In the genomic region with DNA sequence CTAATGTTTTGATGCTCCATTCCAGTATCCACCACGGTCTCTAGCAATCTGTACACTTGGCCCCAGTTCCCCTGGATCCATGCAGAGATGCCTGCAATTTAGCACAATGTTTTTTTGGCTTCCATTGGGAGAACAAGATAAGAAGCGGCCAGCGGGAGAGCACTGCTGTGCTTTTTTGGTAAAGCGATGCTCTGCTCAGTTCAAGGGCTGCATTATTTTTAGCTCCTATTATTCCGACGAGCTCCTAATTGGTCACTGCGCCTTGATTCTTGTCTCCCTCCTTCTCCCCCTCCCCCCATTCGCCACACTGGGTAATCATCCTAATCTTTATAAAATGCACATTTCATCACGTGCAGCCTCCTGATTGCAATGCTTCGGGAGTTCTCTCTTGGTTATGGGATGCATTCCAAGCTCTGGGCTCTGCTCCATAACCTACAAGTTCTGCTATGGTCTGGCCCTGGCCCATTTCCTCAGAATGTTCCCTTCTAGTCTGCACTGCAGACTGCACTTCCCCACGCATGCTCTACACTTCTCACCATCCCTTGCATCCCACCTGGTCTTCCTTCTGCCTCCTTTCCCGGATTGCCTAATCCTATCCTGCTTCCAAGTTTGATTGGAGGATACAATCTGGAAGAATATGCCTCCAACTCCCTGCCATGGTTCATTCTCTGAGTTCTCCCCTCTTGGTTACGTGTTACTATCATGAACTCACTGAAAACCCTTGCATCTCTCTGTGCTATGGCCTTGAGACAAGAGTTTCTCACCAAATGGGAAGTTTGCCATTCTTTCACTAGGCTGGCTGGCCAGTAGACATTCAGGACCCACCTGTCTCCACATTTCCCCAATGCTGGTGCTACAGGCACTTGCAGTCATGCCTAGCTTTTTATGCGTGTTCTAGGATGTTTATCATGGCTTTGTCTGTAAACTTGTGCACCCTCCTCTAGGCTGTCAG, we compare ENCODE assay signal across 8 mouse cellular contexts.
DNase-seq lines count a peak whose midpoint lies in the region; ATAC-seq and TF ChIP-seq lines count a peak whose summit lies in the region.

No protein-coding gene starts in this region.

- H3K4me1 ChIP-seq in hindbrain, postnatal 0 days (ENCODE audit: insufficient read depth, low read length), result no peaks in the 10 kb centered on the region
- no peaks in the 10 kb centered on the region for H3K4me1 ChIP-seq in hindbrain, embryonic 12.5 days
- no peaks in the 10 kb centered on the region for H3K4me1 ChIP-seq in midbrain, embryonic 14.5 days (ENCODE audit: control insufficient read depth, insufficient read depth, low read length)

- no peak overlapping the region for H3K4me3 ChIP-seq in hindbrain, postnatal 0 days (ENCODE audit: low read length)
- H3K4me3 ChIP-seq in hindbrain, embryonic 12.5 days, result no peak overlapping the region
- H3K4me3 ChIP-seq in midbrain, embryonic 14.5 days (replicated peaks; ENCODE audit: low read depth, low read length), result no peak overlapping the region

- H3K36me3 ChIP-seq in hindbrain, postnatal 0 days (ENCODE audit: insufficient read depth, low read length), result no peaks in the 10 kb centered on the region
- H3K36me3 ChIP-seq in hindbrain, embryonic 12.5 days, result no peaks in the 10 kb centered on the region
- H3K36me3 ChIP-seq in midbrain, embryonic 14.5 days (ENCODE audit: control insufficient read depth, insufficient read depth, low read length), result no peaks in the 10 kb centered on the region

- TF ChIP-seq CTCF in hindbrain, postnatal 0 days (IDR thresholded peaks at IDR 0.05; ENCODE audit: low read depth), result no peak

- H3K4me2 ChIP-seq in hindbrain, postnatal 0 days (ENCODE audit: low read depth, low read length), result no peak overlapping the region
- no peak overlapping the region for H3K4me2 ChIP-seq in hindbrain, embryonic 12.5 days (replicated peaks)
- H3K4me2 ChIP-seq in midbrain, embryonic 14.5 days (ENCODE audit: low read length), result no peak overlapping the region

- H3K27me3 ChIP-seq in hindbrain, postnatal 0 days (ENCODE audit: insufficient read depth, low read length), result no peaks in the 10 kb centered on the region
- H3K27me3 ChIP-seq in hindbrain, embryonic 12.5 days, result no peaks in the 10 kb centered on the region
- H3K27me3 ChIP-seq in midbrain, embryonic 14.5 days (ENCODE audit: control insufficient read depth, insufficient read depth, low read length), result no peaks in the 10 kb centered on the region

- 64% methylated on average over 14 of the region's 14 CpGs for WGBS in hindbrain, postnatal 0 days
- WGBS in hindbrain, embryonic 12.5 days, result 86% methylated on average over 14 of the region's 14 CpGs
- 83% methylated on average over 14 of the region's 14 CpGs for WGBS in midbrain, embryonic 14.5 days

- H3K27ac ChIP-seq in hindbrain, postnatal 0 days, result no peak overlapping the region
- H3K27ac ChIP-seq in hindbrain, embryonic 12.5 days, result no peak overlapping the region
- H3K27ac ChIP-seq in midbrain, embryonic 14.5 days (replicated peaks; ENCODE audit: low read depth, low read length), result no peak overlapping the region

- H3K9ac ChIP-seq in hindbrain, postnatal 0 days (replicated peaks; ENCODE audit: low read length), result no peak overlapping the region
- H3K9ac ChIP-seq in hindbrain, embryonic 12.5 days, result no peak overlapping the region
- H3K9ac ChIP-seq in midbrain, embryonic 14.5 days (replicated peaks; ENCODE audit: low read length), result no peak overlapping the region

- no peaks in the 10 kb centered on the region for H3K9me3 ChIP-seq in hindbrain, postnatal 0 days (ENCODE audit: low read length)
- H3K9me3 ChIP-seq in hindbrain, embryonic 12.5 days (replicated peaks), result no peaks in the 10 kb centered on the region
- H3K9me3 ChIP-seq in midbrain, embryonic 14.5 days (ENCODE audit: control insufficient read depth, low read length), result no peaks in the 10 kb centered on the region

- no peak for ATAC-seq in hindbrain, postnatal 0 days
- ATAC-seq in hindbrain, embryonic 12.5 days (ENCODE audit: low FRiP score), result no peak
- no peak for ATAC-seq in megakaryocyte, adult 5-6 weeks (ENCODE audit: poor library complexity, severe bottlenecking)
- no peak for ATAC-seq in midbrain, embryonic 14.5 days (ENCODE audit: low FRiP score, low TSS enrichment)

- peak; percentile 15 for DNase-seq in hindbrain, postnatal 0 days (ENCODE audit: low spot score)
- peak; percentile 88 for DNase-seq in cerebellum, adult 11 months
- peak; percentile 29 to 31 for DNase-seq in frontal cortex, postnatal 14 days (ENCODE audit: low spot score in 2 of 2)
- peak; percentile 76 to 92 for DNase-seq in layer of hippocampus, postnatal 14 days (ENCODE audit: low spot score in 2 of 2)
- DNase-seq in testis, postnatal 10 days (ENCODE audit: low spot score), result peak; percentile 39
- DNase-seq in midbrain, embryonic 14.5 days, result no peak
